Mouse (Mus musculus) heart, adult 11 months (tissue): Measurements from ENCODE around the gene Gm9803.
A peak's percentile ranks its signal among the peaks of the same experiment; 100 is the strongest.
"Not testable (repeated sequence)": the region's sequence is repeated elsewhere in the genome, so short reads cannot be mapped to it uniquely, and the experiment has no call there.

Experiments
- DNase-seq: peaks from one replicate; pipeline ENCODE4 v3.0.0; 2022

Gm9803 gene

DNA sequence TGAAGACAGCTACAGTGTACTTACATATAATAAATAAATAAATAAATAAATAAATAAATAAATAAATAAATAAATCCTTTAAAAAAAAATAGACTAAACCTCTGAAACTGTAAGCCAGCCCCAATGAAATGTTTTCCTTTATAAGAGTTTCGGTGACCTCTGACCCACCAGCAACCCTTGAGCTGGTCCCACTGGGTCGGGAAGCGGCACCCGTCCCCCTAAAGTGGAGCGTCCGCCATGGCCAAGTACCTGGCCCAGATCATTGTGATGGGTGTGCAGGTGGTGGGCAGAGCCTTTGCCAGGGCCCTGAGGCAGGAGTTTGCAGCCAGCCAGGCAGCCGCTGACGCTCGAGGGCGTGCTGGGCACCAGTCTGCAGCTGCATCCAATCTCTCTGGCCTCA, at the start of gene Gm9803:
Gene Gm9803 (plus strand): TSS at position 154 of the 400 bp plus-strand sequence.
- DNase-seq: not testable (repeated sequence)

DNA sequence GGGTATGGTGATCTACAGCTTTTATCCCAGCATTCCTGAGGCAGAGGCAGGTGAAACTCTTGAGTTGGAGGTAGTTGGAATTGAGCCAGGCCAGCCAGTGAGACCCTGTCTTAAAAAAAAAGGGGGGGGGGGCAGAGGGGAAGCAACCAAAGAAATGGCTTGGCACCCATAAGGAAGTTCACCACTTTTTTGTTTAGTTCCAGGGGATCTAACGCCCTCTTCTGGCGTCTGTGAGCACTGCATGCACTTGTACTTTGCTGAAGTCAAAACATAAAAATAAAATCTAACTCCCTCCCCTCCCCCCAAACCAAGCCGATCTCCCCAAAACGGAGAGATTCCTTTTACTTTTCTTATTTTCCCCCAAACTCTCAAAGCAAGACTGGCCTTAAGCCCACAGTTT, 48.5 kb upstream of the Gm9803 start:
- DNase-seq: no peak

DNA sequence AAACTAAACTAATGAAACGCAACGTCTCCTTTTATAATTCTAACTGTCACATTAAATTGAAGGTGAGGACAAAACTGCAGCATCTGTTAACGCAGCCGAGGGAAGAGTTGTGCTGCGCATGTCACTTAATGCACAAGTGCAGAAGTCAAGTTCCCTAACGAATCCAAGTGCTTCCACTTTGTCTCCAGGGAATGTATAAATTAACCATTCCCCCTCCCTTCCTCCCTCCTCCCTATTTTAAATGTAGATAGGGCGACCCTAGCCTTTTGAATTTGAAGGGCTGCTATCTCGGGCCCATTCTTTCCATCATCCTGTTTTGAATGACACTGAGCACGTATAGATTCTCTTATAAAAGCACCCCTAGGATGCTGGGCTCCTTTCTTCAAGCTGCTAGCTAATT, 46.4 kb upstream of the Gm9803 start:
- peak; percentile 73 for DNase-seq

DNA sequence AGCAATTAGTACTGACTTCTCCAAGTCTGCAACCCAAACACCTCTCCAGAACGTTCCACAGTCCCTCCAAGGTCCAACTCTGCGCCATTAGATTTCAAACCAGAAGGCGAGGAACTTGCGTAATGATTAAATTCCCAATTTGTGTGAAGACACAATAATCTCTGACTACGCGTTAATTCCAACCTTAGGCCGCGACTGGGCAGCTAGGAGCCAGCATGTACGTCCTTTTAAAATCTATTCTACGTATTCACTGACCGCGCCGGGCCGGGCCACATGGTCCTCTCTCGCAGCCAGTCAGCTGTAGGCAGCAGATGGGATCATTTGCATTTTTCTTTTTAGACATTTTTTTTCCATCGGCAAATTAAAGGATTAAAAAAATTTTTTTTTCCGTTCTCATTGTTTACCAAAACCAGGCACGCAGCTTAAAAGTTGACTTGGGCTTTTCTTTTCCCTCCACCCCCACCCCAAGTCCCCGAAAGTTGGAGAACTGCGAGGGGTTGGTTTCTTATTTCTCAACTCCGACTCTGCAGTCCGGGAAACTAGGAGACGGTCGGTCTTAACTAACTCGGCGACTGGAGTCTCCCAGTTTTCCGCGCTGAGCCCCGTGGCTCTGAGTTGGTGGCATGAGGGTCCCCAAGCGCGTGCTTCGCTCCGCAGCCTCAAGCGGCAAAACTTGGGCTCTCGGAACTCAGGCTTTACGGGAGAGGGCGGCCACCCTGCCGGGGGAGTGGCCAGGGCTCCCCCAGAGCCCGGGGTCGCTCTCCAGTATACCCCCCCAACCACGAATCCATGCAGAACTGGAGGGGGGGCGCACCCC, 45.8 kb upstream of the Gm9803 start:
- peak; percentile 97 for DNase-seq

DNA sequence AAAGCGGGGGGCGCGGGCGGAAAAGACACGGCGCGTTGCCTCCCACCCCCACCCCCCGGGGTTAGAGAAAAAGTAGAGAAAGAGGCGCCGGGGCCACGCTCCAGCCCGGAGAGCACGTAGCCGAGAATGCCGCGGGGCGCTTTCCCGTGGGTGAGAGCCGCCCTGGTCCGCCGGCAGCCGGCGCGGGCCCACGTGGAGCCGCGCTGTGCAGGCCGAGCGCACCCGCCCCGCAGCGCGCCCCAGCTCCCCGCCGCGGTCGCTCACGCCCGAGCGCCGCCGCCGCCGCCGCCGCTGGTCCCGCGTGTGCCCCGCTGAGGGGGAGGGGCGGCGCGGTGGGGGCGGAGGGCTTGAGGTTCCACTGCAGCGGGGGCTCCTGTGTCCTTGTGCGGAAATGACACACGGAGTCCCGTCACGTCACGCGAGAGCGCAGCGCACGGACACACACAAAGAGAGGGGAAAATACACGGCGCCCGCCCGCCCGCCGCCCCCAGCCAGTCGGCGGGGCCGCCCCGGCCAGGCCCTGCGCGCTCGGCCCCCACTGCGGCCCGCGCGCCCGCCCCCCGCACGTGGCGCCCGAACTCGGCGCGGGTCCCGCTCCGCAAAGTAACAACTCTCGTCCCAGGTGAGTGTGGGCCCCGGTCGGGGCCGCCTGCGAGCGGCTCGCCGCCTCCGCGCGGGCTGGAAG, 45.0 kb upstream of the Gm9803 start, which contains the start of gene Bend3:
Gene Bend3 (plus strand): TSS at position 81 of the 685 bp plus-strand sequence.
- peak; percentile 96 for DNase-seq

DNA sequence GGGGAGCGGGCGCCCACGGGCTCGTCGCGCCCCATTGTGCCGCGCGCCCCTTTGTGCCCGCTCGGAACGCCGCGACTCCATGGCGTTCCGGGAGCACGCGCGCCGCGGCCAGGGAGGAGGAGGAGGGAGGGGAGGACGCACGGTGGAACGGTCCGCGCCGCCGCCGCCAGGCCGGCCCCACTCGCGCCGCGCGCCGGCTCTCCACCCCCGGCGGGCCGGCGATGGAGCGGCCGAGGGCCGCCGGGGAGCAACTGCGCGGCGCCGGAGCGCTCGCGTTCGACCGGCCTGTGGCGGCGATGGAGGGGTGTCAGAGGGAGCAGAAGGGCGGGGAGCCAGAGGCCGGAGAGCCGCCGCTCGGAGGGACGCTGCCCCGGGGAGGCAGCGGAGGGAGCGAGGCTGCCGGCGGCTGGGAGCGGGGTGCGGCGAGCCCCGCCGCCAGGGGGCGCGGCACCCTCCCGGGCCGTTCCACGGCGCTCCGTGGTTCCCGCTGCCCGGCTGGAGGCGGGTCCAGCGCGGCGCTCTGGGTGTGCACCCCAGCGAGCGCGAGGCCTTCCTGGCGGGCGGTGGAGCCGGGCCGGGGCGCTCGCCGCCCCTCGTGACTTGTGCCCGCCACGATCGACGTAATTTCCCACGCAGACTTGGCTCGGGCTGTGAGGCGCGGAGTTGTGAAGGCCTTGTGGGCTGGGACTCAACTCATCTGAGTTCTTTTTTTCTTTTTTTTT, 44.3 kb upstream of the Gm9803 start:
- peak; percentile 99 for DNase-seq

DNA sequence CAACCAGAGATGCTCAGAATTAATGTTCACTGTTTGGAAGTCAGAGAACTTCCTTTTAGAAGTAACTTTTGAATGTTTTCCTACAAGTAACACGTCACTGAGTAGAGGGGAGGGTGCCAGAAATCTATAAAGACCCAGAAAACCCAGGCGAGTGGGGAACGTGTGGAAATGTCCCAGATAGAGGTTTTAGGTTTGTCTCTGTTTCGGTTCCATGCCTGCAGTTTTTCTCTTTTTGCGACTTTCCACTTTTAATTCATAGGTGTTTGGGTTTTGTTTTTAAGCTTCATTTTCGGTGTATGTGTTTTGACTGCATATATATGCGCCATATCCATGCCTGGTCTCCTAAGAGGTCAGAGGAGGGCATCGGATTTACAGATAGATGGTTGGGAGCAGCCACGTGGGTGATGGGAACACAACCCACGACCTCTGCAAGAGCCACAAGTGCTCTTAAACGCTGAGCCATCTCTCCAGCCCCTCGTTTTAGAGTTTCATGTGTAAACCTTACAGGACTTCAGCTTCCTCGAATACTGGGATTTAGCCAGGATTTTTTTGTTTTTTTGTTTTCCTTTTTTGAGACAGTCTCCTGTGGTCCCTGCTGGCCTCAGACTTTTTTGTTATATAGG, 43.5 kb upstream of the Gm9803 start:
- peak; percentile 91 for DNase-seq

DNA sequence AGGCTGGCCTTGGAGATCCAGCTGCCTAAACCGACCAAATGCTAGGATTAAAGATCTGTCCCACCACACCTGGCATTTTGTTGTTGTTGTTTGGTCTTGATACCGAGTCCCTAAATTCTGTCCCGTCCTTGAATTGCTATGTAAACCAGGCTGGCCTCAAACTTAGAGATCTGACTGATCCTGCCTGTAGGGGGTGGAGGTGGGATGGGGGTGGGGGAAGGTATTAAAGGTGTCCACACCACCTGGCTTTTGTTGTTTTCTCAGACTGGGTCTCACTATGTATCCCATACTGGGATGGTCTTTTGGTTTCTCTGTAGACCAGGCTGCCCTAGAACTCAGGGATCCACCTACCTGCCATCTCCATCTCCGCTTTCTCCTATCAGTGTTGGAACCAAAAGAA, 42.7 kb upstream of the Gm9803 start:
- peak; percentile 78 for DNase-seq

DNA sequence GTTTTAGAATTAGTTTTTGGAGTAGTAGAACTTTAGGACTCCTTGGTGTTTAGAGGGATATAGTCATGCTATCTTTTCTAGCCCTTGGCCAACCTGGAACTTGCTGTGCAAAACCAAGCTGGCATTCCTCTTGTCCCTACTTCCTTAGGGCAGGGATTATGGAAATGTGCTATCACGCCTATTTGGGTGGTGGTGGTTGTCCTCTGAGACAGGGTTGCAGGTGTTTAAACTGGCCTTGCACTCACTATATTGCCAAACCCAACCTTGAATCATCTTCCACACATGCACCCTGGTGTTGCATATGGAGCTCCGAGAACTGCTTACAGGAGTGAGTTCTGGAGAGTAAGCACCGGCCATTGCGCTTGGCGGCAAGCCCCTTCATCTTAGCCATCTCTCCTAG, 41.9 kb upstream of the Gm9803 start:
- peak; percentile 68 for DNase-seq

DNA sequence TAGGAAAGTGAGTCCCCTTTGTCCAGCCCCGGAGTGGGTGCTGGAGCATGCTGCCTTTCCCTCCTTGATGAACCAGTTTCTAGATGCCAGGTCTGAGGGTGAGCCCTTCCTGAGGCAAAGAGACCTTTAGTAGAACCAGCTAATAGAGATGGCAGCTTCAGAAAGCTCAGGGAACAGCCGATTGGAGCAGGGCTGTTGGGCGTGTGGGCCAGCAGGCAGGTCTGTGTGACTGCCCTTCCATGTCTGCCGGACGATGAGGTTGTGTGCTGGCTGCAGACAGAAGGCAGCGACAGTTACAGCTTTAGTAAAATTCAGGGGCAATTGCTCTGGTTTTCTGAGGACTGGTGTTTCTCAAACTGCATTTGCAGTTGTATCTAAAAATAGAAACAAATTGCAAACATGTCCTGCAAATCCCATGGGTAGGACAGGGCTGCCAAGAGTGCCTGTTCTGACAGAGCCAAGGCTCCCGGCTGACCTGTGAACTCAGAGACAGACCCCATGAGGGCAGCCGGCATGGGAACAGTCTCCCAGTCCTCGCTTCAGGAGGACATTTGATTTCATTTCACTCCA, 40.4 kb upstream of the Gm9803 start:
- DNase-seq: peak; percentile 97

DNA sequence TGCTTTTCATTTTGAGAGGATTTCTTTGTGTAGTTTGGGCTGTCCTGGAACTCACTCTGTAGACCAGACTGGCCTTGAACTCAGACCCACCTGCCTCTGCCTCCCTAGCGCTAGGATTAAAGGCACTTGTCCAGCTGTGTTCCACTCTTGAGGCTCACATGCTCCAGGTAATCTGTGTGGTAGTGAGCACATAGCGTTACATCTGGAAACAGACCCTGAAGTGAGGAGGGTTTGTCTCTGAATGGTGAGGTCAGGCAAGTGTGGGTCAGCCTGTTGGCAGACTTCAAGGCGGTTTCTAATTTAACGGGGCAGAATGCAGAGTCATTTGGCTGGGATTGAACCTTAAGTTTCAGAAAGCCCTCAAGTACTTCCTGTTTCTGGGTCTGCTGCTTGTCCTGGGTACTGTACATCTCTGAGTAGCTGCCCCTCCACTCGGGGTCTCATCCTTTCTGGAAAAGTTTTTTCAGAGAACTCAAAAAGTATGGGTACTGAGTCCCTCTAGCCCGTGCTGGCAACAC, 38.1 kb upstream of the Gm9803 start:
- peak; percentile 90 for DNase-seq

DNA sequence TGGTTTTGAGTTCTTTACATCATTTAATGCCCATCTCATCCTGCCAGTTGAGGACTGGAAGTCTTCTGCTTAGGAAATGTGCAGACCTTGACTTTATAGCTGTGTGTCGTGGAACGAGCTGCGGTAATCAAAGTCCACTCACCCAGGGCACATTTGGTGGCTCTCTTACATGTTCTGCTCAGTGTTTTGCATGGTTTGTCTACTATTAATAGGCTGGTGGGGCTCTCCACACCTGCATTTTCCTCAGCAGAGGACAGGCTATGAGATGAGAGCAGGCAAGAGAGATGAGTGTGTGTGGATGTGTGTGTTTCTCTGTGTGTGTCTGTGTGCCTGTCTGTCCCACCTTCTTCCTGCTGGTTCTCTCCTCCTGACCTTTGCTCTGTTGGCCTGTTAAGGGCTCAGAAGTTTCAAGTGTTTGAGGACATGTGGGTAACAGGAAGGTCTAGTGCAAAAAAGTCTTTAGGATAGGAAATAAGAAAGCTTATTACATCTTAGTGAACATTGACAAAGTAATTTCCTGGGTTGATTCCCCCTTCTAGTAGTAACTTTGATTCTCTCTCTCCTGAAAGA, 36.4 kb upstream of the Gm9803 start:
- DNase-seq: peak; percentile 82

DNA sequence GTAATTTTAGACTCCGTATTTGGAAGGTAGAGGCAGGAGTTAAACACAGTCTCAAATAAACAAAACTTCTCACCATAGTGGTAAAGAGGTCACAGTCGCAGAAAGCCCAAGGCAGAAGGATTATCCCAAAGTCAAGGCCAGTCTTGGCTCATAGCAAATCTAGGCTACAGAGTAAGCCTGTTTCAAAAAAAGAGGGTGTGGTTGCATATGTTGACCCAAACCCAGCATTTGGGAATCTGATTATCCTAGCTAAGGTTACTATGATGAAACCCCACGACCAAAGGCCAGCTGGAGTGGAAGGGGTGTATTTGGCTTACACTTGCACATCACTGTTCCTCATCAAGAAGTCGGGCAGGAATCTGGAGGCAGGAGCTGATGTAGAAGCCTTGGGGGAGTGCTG, 35.6 kb upstream of the Gm9803 start:
- DNase-seq: no peak

DNA sequence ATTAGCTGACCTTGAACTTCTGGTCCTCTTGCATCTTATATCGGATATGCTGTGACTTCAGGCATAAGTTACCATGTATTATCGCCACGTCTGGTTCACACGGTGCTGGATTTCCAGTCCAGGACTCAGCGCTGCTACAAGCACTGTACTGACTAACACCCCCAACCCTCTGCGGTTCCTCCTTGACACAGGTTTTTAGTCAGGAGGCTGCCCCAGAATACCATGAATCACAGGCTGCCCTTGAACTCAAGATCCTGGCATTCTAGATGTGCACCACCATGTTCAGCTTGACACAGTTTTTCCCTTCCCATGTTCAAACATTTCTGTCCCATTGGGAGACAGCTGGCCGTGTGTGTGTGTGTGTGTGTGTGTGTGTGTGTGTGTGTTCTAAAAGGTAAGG, 34.7 kb upstream of the Gm9803 start:
- DNase-seq: no peak

DNA sequence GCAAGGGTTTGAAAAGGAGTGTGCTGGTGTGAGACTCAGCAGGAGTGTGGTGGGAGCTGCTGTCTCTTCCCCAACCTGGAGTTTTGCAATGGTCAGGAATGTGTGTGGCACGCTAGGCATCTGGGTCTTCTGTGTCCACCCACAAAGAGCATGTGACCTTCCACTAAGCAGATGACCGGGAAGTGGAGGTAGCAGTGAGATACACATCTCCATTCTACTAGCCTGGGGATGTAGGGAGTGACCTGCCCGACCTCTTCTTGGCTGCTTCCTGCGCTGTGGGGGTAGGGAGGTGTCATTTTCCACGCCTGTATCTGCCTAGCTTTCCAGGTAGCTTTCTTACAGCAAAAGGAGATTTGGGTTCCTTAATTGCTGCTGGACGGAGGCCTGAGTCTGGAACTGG, 34.3 kb upstream of the Gm9803 start:
- peak; percentile 88 for DNase-seq

DNA sequence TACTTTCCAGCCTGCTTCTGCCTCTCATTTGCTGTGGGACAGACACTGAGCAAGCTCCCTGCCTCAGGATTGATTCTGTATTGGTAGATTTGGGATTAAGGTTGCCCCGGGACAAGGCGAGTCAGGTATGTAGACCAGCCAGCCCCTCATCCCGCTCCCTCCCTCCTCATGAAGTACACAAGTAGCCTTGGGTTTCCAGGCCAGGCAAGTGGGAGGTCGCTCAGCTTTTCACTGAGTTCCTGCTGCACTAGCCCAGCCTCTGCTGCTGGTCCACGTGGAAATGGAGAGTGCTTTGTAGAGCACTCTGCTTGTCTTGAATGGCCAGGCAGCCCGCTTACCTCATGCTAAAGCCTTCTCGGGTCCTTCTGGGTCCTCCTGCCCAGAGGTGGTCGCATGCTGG, 33.9 kb upstream of the Gm9803 start:
- DNase-seq: peak; percentile 89

DNA sequence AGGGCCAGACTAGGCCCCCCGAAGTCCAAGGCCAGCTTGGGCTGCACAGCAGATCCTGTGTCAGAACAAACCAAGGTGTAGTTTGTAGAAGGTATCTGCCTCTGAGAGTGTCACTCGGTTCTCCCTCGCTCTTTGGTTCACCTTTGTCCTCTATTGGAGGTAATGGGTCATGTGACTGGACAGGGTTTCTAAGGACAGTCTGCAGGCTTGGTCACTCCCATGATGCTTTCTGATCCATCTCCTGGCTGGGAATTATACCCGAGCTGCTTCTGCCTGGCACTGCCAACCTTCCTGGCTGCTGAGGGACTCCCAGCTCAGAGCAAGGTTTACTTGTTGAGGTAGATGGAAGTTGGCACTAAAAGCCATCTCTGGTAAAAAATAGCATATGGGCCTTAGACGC, 33.0 kb upstream of the Gm9803 start:
- DNase-seq: peak; percentile 97

DNA sequence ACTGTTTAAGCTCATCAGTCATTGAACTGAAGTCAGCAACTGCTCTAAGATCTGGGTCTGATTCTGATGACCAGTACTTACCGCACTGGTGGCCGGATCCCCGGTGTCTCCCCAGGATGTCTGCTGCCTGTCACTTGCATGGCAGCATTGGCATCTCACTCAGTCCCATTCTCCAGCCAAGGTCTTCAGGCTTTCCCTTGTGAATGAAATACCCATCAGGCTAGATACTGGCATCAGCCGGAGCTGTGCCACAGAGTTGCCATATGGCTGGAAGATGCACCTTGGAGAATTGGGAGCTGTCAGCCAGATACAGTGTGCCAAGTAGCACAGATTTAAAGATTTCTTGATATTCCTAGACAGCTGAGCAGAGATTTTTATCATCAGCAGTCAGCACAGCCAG, 21.3 kb upstream of the Gm9803 start:
- no peak for DNase-seq

DNA sequence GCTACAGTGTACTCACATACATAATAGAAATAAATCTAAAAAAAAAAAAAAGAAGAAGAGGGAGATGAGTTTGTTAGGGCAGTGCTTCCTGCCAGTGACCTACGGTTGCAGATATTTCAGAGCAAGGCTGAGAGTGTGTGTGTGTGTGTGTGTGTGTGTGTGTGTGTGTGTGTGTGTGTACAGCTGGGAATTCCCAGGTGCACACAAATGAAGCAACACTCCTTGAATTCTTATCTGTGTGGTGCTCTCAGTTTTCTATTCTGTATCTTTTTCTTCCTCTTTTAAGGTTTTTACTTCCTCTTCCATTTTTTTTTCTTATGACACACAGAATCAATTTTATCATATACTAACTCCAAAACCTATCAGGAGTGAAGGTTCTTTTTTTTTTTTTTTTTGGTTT, 19.6 kb upstream of the Gm9803 start:
- DNase-seq: no peak

DNA sequence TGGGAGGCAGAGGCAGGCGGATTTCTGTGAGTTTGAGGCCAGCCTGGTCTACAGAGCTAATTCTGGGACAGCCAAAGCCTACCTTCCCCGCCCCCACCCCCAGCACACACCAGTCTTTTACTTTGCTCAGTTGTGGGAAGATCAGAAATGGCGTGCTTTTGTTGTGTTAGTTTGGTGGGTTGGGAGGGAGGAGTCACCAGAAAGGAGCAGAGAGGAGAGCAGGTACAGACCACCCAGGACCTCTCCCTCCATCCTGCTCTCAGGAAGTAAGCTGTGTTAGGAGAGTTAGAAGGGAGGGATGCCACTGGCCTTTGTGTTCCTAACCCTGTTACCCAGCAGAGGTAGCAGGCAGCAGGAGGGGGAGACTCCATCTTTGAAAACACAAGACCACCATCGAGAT, 16.8 kb upstream of the Gm9803 start:
- no peak for DNase-seq

DNA sequence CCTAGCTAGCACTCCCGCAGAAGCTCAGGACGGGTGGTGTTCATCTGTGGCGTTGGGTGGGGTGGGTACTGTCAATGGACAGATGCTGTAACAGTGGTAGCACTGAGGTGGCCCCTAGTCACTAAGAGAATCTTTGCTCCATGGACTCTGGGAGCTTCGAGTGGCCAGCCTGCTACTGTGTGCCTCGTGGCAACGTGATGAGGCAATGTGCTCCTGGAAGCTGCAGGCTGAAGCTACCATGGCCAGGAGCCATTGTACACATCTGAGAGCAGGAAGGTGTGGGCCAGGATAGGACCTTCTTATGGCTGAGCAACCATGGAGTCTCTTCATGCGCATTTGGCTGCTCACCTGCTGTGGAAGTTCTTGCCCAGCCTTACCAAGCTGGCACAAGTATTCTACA, 14.7 kb upstream of the Gm9803 start:
- no peak for DNase-seq

DNA sequence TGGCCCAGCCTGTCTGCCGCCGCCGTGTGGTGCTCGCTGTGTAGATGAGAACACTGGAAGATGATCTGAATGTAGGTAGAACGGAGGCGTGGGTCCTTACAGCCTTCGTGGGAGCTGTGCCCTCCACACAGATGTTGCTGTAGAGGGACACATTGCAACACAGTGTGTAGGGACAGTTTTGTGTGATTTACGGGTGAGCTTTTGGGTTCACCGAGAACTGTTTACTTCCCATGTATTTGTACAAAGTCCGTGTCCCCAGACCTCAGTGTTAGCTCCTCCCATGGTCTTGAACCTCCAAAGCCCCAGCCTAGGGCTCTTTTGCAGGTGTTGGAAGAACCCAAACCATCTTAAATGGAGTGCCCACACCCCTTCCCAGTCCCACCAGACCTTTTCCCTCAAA, 10.9 kb upstream of the Gm9803 start:
- DNase-seq: peak; percentile 78
